Mouse (Mus musculus): ENCODE data around the gene Lrrn4. TPM values are rescaled to one million over a fixed set of nuclear protein-coding genes. Genes with fewer than 3 reads are reported as not detected.
A peak's percentile ranks its signal among the peaks of the same experiment; 100 is the strongest.

Gene Lrrn4
- polyA plus RNA-seq, 1 experiment = 0.74 TPM

DNA sequence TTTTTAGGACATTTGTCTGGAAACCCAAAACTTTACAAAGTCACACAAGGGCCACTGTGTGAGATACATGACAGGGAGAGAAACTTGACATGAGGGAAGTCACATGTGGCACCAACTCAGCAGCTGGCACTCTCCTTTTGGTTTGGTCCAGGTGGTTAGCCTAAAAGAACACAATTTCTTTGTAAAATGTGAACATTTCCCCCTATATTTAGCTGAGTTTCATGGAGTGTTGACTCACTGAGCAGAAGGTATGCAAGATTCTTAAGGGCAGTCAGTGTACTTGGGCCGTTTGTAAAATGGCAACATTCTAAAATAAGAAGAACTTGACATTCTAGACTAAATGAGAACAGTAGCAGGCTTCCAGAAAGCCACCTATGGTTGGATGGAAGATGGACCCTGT lies 34.1 kb upstream of the Lrrn4 start:
- no peak overlapping the region for H3K4me3 ChIP-seq (ENCODE audit: low read depth, low read length)
- H3K36me3 ChIP-seq (ENCODE audit: control insufficient read depth, insufficient read depth, low read length) = peaks cover 62% of the 10 kb centered on the region
- H3K27me3 ChIP-seq (ENCODE audit: control insufficient read depth, insufficient read depth, low read length) = no peaks in the 10 kb centered on the region
- H3K4me1 ChIP-seq (ENCODE audit: control insufficient read depth, insufficient read depth, insufficient read length, low read length) = no peaks in the 10 kb centered on the region
- TF ChIP-seq POLR2A (IDR thresholded peaks at IDR 0.05; ENCODE audit: low read depth, low read length) (no peak), CTCF (IDR thresholded peaks at IDR 0.05; ENCODE audit: extremely low read depth, insufficient read length, insufficient replicate concordance, low read depth, low read length) (no peak)
- no peak overlapping the region for H3K27ac ChIP-seq (ENCODE audit: insufficient read depth, low read depth, low read length)
- WGBS = 70% methylated on average over 1 of the region's 1 CpGs

DNA sequence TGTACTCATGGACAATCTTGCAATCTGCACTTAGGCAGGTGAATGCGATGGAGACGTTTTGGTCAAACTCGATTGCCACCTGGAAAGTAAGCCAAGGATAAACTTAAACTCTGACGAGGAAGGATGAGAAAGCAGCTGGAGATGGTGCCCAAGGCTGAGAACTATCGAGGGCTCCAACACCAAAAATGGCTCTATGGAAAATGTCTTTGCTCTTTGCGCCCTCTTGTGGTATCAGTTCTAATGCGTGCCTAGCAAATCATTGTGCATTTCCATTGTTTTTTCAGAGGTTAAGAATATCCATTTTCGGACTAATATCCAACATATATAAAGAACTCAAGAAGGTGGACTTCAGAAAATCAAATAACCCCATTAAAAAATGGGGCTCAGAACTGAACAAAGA lies 26.1 kb upstream of the Lrrn4 start:
- TF ChIP-seq CTCF (IDR thresholded peaks at IDR 0.05; ENCODE audit: extremely low read depth, insufficient read length, insufficient replicate concordance, low read depth, low read length) = no peak; the same call in 1 of the 2 replicates
- Histone ChIP-seq H3K27me3 (ENCODE audit: control insufficient read depth, insufficient read depth, low read length) (no peaks in the 10 kb centered on the region), H3K27ac (ENCODE audit: insufficient read depth, low read depth, low read length) (no peak overlapping the region), H3K4me3 (ENCODE audit: low read depth, low read length) (no peak overlapping the region), H3K36me3 (ENCODE audit: control insufficient read depth, insufficient read depth, low read length) (peaks cover 47% of the 10 kb centered on the region), H3K4me1 (ENCODE audit: control insufficient read depth, insufficient read depth, insufficient read length, low read length) (no peaks in the 10 kb centered on the region)
- WGBS = 41% methylated on average over 8 of the region's 8 CpGs

DNA sequence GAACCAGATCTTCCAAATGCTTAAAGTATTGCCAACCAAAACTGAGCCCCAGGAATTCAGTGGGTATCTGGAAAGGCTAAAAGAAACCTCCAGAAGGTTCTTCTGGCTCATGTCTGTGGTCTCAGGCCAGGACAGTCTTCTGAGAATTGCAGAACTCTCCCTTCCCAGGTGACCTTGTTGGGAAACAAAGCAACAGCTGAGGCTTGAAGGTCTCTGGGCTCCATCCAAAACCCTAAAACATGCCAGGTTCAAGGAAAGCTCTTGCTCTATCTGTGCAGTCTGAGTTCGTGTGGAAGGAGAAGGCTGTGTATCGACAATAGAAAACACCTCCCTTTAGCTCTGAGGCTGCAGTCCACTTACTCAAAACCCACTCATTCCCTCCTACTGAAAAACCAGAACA lies 24.3 kb upstream of the Lrrn4 start:
- H3K27ac ChIP-seq (ENCODE audit: insufficient read depth, low read depth, low read length) = no peak overlapping the region
- peaks cover 33% of the 10 kb centered on the region for H3K36me3 ChIP-seq (ENCODE audit: control insufficient read depth, insufficient read depth, low read length)
- WGBS = 78% methylated on average over 2 of the region's 2 CpGs
- no peaks in the 10 kb centered on the region for H3K27me3 ChIP-seq (ENCODE audit: control insufficient read depth, insufficient read depth, low read length)
- H3K4me1 ChIP-seq (ENCODE audit: control insufficient read depth, insufficient read depth, insufficient read length, low read length) = no peaks in the 10 kb centered on the region
- TF ChIP-seq CTCF (IDR thresholded peaks at IDR 0.05; ENCODE audit: extremely low read depth, insufficient read length, insufficient replicate concordance, low read depth, low read length) (no peak), POLR2A (IDR thresholded peaks at IDR 0.05; ENCODE audit: low read depth, low read length) (no peak)
- H3K4me3 ChIP-seq (ENCODE audit: low read depth, low read length) = no peak overlapping the region

DNA sequence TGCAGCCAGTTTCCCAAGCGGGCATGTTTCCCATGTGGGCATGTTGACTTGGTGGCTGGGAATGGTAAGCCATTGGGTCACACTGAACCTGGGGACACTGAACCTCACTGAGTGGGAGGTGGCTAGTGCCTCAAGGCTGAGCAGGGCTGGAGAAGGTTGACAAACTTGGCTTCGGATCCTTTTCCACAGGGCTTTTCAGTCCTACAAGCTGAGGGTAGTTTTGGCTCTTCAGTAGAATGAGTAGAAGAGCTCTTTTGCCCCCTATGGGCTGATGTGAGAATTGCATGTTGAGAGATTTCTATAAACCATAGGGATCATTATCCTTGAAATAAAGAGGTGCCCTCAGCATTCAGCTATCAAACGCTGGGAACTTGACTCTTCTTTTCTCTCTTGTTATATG lies 22.8 kb upstream of the Lrrn4 start:
- H3K36me3 ChIP-seq (ENCODE audit: control insufficient read depth, insufficient read depth, low read length) = peaks cover 27% of the 10 kb centered on the region
- H3K4me1 ChIP-seq (ENCODE audit: control insufficient read depth, insufficient read depth, insufficient read length, low read length) = no peaks in the 10 kb centered on the region
- H3K27ac ChIP-seq (ENCODE audit: insufficient read depth, low read depth, low read length) = no peak overlapping the region
- TF ChIP-seq CTCF (IDR thresholded peaks at IDR 0.05; ENCODE audit: extremely low read depth, insufficient read length, insufficient replicate concordance, low read depth, low read length) = peak; percentile 48; the same call in 1 of the 2 replicates
- TF ChIP-seq POLR2A (IDR thresholded peaks at IDR 0.05; ENCODE audit: low read depth, low read length) = no peak
- no peak overlapping the region for H3K4me3 ChIP-seq (ENCODE audit: low read depth, low read length)
- WGBS = 41% methylated on average over 3 of the region's 3 CpGs
- no peaks in the 10 kb centered on the region for H3K27me3 ChIP-seq (ENCODE audit: control insufficient read depth, insufficient read depth, low read length)

DNA sequence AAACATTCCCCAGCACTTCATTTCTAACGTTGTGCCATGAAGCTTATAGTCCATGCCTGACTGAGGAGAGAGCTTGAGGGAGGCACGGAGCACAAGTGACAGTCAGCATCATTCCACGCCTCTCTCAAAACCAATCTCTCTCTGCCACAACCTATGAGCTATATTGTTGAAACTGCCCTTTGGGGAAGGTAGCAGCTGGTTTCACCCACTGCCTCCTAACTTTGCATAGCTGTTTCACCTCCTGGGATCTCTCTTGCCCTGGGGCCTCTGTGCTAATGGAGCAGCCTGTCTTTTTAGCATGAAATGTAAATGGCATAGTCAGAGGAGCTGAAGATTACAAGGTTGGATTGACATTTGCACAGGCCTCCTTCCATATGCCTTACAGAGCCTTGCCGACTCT lies 21.4 kb upstream of the Lrrn4 start:
- H3K36me3 ChIP-seq (ENCODE audit: control insufficient read depth, insufficient read depth, low read length) = peaks cover 24% of the 10 kb centered on the region
- no peaks in the 10 kb centered on the region for H3K27me3 ChIP-seq (ENCODE audit: control insufficient read depth, insufficient read depth, low read length)
- no peak overlapping the region for H3K27ac ChIP-seq (ENCODE audit: insufficient read depth, low read depth, low read length)
- no peaks in the 10 kb centered on the region for H3K4me1 ChIP-seq (ENCODE audit: control insufficient read depth, insufficient read depth, insufficient read length, low read length)
- WGBS = 70% methylated on average over 4 of the region's 4 CpGs
- TF ChIP-seq CTCF (IDR thresholded peaks at IDR 0.05; ENCODE audit: extremely low read depth, insufficient read length, insufficient replicate concordance, low read depth, low read length) = no peak
- no peak for TF ChIP-seq POLR2A (IDR thresholded peaks at IDR 0.05; ENCODE audit: low read depth, low read length)
- H3K4me3 ChIP-seq (ENCODE audit: low read depth, low read length) = no peak overlapping the region

DNA sequence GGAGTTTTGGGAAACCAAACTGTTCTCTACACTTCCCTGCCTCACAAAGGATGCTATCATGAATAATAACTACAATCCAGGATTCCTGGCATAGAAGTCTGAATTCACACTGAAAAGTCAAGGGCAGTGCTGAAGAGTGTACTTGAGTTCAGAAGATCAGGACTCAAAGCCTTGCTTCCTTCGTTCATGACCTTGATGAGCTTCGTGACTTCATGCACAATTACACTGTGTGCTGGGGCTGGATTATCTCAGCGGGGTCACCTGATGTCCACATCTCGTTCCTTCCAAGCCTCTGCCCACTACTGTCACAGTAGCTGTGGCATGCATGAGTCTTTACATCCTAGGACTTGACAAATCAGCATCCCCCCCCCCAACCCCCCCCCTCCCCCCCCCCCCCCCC lies 20.9 kb upstream of the Lrrn4 start:
- Histone ChIP-seq H3K4me3 (ENCODE audit: low read depth, low read length) (no peak overlapping the region), H3K36me3 (ENCODE audit: control insufficient read depth, insufficient read depth, low read length) (peaks cover 24% of the 10 kb centered on the region), H3K27ac (ENCODE audit: insufficient read depth, low read depth, low read length) (no peak overlapping the region), H3K27me3 (ENCODE audit: control insufficient read depth, insufficient read depth, low read length) (no peaks in the 10 kb centered on the region), H3K4me1 (ENCODE audit: control insufficient read depth, insufficient read depth, insufficient read length, low read length) (no peaks in the 10 kb centered on the region)
- no peak for TF ChIP-seq POLR2A (IDR thresholded peaks at IDR 0.05; ENCODE audit: low read depth, low read length)
- no peak for TF ChIP-seq CTCF (IDR thresholded peaks at IDR 0.05; ENCODE audit: extremely low read depth, insufficient read length, insufficient replicate concordance, low read depth, low read length)
- WGBS = 84% methylated on average over 4 of the region's 4 CpGs

DNA sequence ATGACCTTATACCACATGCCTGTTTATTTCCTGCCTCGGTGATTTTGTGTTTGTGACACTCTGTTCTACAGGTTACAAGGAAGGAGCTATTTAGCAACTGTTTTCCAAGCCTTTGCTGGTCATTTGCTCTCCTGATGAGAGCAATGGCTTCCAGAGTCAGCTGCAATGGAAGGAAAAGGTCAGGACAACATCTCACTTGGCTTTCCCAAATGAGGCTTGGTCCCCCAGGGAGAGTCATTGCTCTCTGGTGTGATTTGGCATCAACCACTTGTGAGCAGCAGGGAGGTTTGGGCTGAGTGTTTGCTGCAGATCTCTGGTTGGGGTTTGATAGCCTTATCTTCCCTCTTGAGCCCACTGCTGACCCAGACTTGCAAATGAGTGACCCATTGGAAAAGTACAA lies 19.9 kb upstream of the Lrrn4 start:
- Histone ChIP-seq H3K27ac (ENCODE audit: insufficient read depth, low read depth, low read length) (no peak overlapping the region), H3K36me3 (ENCODE audit: control insufficient read depth, insufficient read depth, low read length) (peaks cover 14% of the 10 kb centered on the region), H3K27me3 (ENCODE audit: control insufficient read depth, insufficient read depth, low read length) (no peaks in the 10 kb centered on the region), H3K4me3 (ENCODE audit: low read depth, low read length) (no peak overlapping the region), H3K4me1 (ENCODE audit: control insufficient read depth, insufficient read depth, insufficient read length, low read length) (no peaks in the 10 kb centered on the region)
- TF ChIP-seq CTCF (IDR thresholded peaks at IDR 0.05; ENCODE audit: extremely low read depth, insufficient read length, insufficient replicate concordance, low read depth, low read length) = no peak
- no peak for TF ChIP-seq POLR2A (IDR thresholded peaks at IDR 0.05; ENCODE audit: low read depth, low read length)
- 78% methylated on average over 1 of the region's 1 CpGs for WGBS

DNA sequence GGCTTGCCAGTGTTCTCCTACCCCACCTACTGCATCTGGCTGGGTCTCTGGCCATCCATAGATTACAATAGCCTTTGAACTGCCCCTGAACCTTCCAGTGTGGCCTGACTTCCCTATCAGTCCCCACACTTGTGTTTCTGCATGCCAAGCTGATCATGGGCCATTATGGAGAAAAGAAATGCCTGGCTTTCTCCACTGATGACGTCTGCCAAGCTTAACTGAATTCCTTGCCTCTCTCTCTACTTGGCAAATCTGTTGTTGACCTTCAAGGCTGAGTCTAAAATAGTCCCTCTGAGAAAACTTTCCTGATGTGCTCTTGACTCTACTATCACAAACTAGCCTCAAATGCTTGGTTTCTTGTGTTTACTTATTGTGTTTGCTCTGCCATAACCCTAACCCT lies 17.5 kb upstream of the Lrrn4 start:
- no peaks in the 10 kb centered on the region for H3K27me3 ChIP-seq (ENCODE audit: control insufficient read depth, insufficient read depth, low read length)
- peaks cover 2% of the 10 kb centered on the region; the same call in 1 of the 2 replicates for H3K36me3 ChIP-seq (ENCODE audit: control insufficient read depth, insufficient read depth, low read length)
- no peak overlapping the region for H3K4me3 ChIP-seq (ENCODE audit: low read depth, low read length)
- no peaks in the 10 kb centered on the region for H3K4me1 ChIP-seq (ENCODE audit: control insufficient read depth, insufficient read depth, insufficient read length, low read length)
- TF ChIP-seq CTCF (IDR thresholded peaks at IDR 0.05; ENCODE audit: extremely low read depth, insufficient read length, insufficient replicate concordance, low read depth, low read length) = no peak
- TF ChIP-seq POLR2A (IDR thresholded peaks at IDR 0.05; ENCODE audit: low read depth, low read length) = no peak
- 18% methylated on average over 1 of the region's 1 CpGs for WGBS
- no peak overlapping the region for H3K27ac ChIP-seq (ENCODE audit: insufficient read depth, low read depth, low read length)
